In genomic region chr4:111691057-111691543, GRCm38 (mm10) we compare ENCODE assay signal across 9 mouse cellular contexts. TPM values are rescaled to one million over a fixed set of nuclear protein-coding genes. Genes with fewer than 3 reads are reported as not detected.
DNase-seq lines count a peak whose midpoint lies in the region; ATAC-seq lines count a peak whose summit lies in the region.
"Had no signal": no experiment of that assay in that cellular context is flagged by ENCODE, and none has a peak within 500 bp of the region (broad histone marks: within the 10 kb centered on the region; RNA-seq: fewer than 3 reads in every experiment).

No protein-coding gene starts in this region.

- no peak for DNase-seq in hindbrain, embryonic 11.5 days (ENCODE audit: low spot score)
- DNase-seq in right cerebral cortex, postnatal 4 days: peak; percentile 33
- DNase-seq in right cerebral cortex, adult 18-20 months: no peak
- peak; percentile 6 to 21 for DNase-seq in thymus, postnatal 36 days
- DNase-seq in spleen, postnatal 4 days (ENCODE audit: low spot score in 2 of 2): no peak
- no peak for DNase-seq in gastrocnemius, postnatal 10 days

- ATAC-seq in hindbrain, embryonic 13.5 days (ENCODE audit: low FRiP score): peak; percentile 79
- ATAC-seq in hindbrain, embryonic 11.5 days (ENCODE audit: low FRiP score): no peak
- ATAC-seq in limb, embryonic 15.5 days (ENCODE audit: insufficient number of reproducible peaks, low FRiP score, low TSS enrichment, low read depth): peak; percentile 90

- no peak overlapping the region for H3K9ac ChIP-seq in hindbrain, embryonic 13.5 days
- H3K9ac ChIP-seq in hindbrain, embryonic 11.5 days (ENCODE audit: low read depth, low read length): no peak overlapping the region
- no peak overlapping the region for H3K9ac ChIP-seq in limb, embryonic 15.5 days

- no peaks in the 10 kb centered on the region for H3K36me3 ChIP-seq in hindbrain, embryonic 13.5 days
- H3K36me3 ChIP-seq in hindbrain, embryonic 11.5 days (ENCODE audit: control insufficient read depth, insufficient read depth, low read length): no peaks in the 10 kb centered on the region
- H3K36me3 ChIP-seq in limb, embryonic 15.5 days: no peaks in the 10 kb centered on the region

- H3K27me3 ChIP-seq in hindbrain, embryonic 13.5 days: no peaks in the 10 kb centered on the region
- H3K27me3 ChIP-seq in hindbrain, embryonic 11.5 days (ENCODE audit: control insufficient read depth, insufficient read depth, low read length): no peaks in the 10 kb centered on the region
- H3K27me3 ChIP-seq in limb, embryonic 15.5 days: no peaks in the 10 kb centered on the region

- H3K9me3 ChIP-seq in hindbrain, embryonic 13.5 days: no peaks in the 10 kb centered on the region
- no peaks in the 10 kb centered on the region for H3K9me3 ChIP-seq in hindbrain, embryonic 11.5 days (ENCODE audit: control insufficient read depth, low read length)
- H3K9me3 ChIP-seq in limb, embryonic 15.5 days: no peaks in the 10 kb centered on the region

- H3K27ac ChIP-seq in hindbrain, embryonic 13.5 days: 0 out of 2 replicates have a peak overlapping the region, but pooled peaks have one; percentile 20
- no peak overlapping the region for H3K27ac ChIP-seq in hindbrain, embryonic 11.5 days (ENCODE audit: low read depth, low read length)
- H3K27ac ChIP-seq in limb, embryonic 15.5 days: peak overlapping the region; percentile 67

- 47% methylated on average over 5 of the region's 5 CpGs for WGBS in hindbrain, embryonic 13.5 days
- 76% methylated on average over 5 of the region's 5 CpGs for WGBS in hindbrain, embryonic 11.5 days
- 33% methylated on average over 5 of the region's 5 CpGs for WGBS in limb, embryonic 15.5 days

- peaks cover 15% of the 10 kb centered on the region for H3K4me1 ChIP-seq in hindbrain, embryonic 13.5 days (replicated peaks)
- no peaks in the 10 kb centered on the region for H3K4me1 ChIP-seq in hindbrain, embryonic 11.5 days (replicated peaks; ENCODE audit: control insufficient read depth, insufficient read depth, low read length)
- peaks cover 20% of the 10 kb centered on the region for H3K4me1 ChIP-seq in limb, embryonic 15.5 days

- no peak overlapping the region for H3K4me3 ChIP-seq in hindbrain, embryonic 13.5 days
- no peak overlapping the region for H3K4me3 ChIP-seq in hindbrain, embryonic 11.5 days (ENCODE audit: low read depth, low read length)
- H3K4me3 ChIP-seq in limb, embryonic 15.5 days: no peak overlapping the region
- H3K4me3 ChIP-seq: myocyte had no signal

- no peak overlapping the region for H3K4me2 ChIP-seq in hindbrain, embryonic 13.5 days
- H3K4me2 ChIP-seq in hindbrain, embryonic 11.5 days (replicated peaks; ENCODE audit: low read depth, low read length): no peak overlapping the region
- no peak overlapping the region for H3K4me2 ChIP-seq in limb, embryonic 15.5 days

RNA-seq across cellular contexts. Expression of gene Spata6, which starts 28.7 kb away (rescaled TPM):
- polyA plus RNA-seq in hindbrain, embryonic 13.5 days (2015; fragmentation: Nextera tagmentation; extraction: Ambion mirVana): 16.8 and 20.6 TPM in 2 replicates
- 26.4 and 30.2 TPM in 2 replicates for polyA plus RNA-seq in hindbrain, embryonic 11.5 days (2014; fragmentation: Nextera tagmentation; extraction: Ambion mirVana)
- polyA plus RNA-seq in limb, embryonic 15.5 days (2015; fragmentation: Nextera tagmentation; extraction: Ambion mirVana): 25.8 and 28.3 TPM in 2 replicates
- total RNA-seq in gastrocnemius, postnatal 10 days (2021): 10 to 100 TPM; 10.6 to 15.8 TPM

Comparison
In these comparisons a context has a peak if more than half of its experiments do, and no peak if none do; other contexts are left out.
1. DNase-seq: peak in right cerebral cortex, postnatal 4 days (single experiment) and thymus, postnatal 36 days (2 of 2); none in hindbrain, embryonic 11.5 days (single experiment), right cerebral cortex, adult 18-20 months (single experiment), spleen, postnatal 4 days (0 of 2) and gastrocnemius, postnatal 10 days (single experiment).